Mouse (Mus musculus) testis, postnatal 14 days (tissue): ENCODE measurements around the gene Zfp64.

ENCODE experiments used
- DNase-seq: peaks from one replicate; pipeline ENCODE4 v3.0.0; 2021; ENCODE audit warnings: low spot score

Zfp64 gene

GRCm38 (mm10) chr2:168954835-168955716 lies at the start of gene Zfp64:
Gene Zfp64 (minus strand): TSS chr2:168955587.
- DNase-seq, result peak; percentile 76

- DNase-seq, result no peak
These were observed 37.4 kb upstream of the Zfp64 start for GRCm38 (mm10) chr2:168992642-168993420.

GRCm38 (mm10) chr2:168990957-168991356 lies 35.6 kb upstream of the Zfp64 start:
- DNase-seq, result peak; percentile 52

GRCm38 (mm10) chr2:168990061-168990753 lies 34.8 kb upstream of the Zfp64 start:
- DNase-seq, result no peak

- no peak for DNase-seq
These were observed 32.7 kb upstream of the Zfp64 start for GRCm38 (mm10) chr2:168988056-168988455.

GRCm38 (mm10) chr2:168987421-168987820 lies 32.0 kb upstream of the Zfp64 start:
- no peak for DNase-seq

GRCm38 (mm10) chr2:168981951-168982350 lies 26.6 kb upstream of the Zfp64 start:
- no peak for DNase-seq

GRCm38 (mm10) chr2:168981448-168981847 lies 26.1 kb upstream of the Zfp64 start:
- DNase-seq, result no peak

GRCm38 (mm10) chr2:168980859-168981258 lies 25.5 kb upstream of the Zfp64 start:
- DNase-seq, result peak; percentile 88

GRCm38 (mm10) chr2:168979742-168980141 lies 24.4 kb upstream of the Zfp64 start:
- peak; percentile 70 for DNase-seq

- no peak for DNase-seq
These were observed 22.6 kb upstream of the Zfp64 start for GRCm38 (mm10) chr2:168978031-168978430.

GRCm38 (mm10) chr2:168970131-168970530 lies 14.7 kb upstream of the Zfp64 start:
- no peak for DNase-seq

GRCm38 (mm10) chr2:168968136-168968925 lies 12.9 kb upstream of the Zfp64 start:
- no peak for DNase-seq

- DNase-seq, result no peak
These were observed 11.1 kb upstream of the Zfp64 start for GRCm38 (mm10) chr2:168966525-168966924.

GRCm38 (mm10) chr2:168964849-168965248 lies 9.5 kb upstream of the Zfp64 start:
- DNase-seq, result no peak

- no peak for DNase-seq
These were observed 6.6 kb upstream of the Zfp64 start for GRCm38 (mm10) chr2:168961729-168962666.

- no peak for DNase-seq
These were observed 5.4 kb upstream of the Zfp64 start for GRCm38 (mm10) chr2:168960814-168961213.

- DNase-seq, result no peak
These were observed 4.0 kb upstream of the Zfp64 start for GRCm38 (mm10) chr2:168959339-168959885.

GRCm38 (mm10) chr2:168955850-168956346 lies 511 bp upstream of the Zfp64 start:
- DNase-seq, result peak; percentile 50

GRCm38 (mm10) chr2:168954376-168954775 lies 1.0 kb downstream of the Zfp64 start:
- no peak for DNase-seq
